Mouse (Mus musculus): Measurements from ENCODE around the gene Nphp4.

Nphp4 gene

DNA sequence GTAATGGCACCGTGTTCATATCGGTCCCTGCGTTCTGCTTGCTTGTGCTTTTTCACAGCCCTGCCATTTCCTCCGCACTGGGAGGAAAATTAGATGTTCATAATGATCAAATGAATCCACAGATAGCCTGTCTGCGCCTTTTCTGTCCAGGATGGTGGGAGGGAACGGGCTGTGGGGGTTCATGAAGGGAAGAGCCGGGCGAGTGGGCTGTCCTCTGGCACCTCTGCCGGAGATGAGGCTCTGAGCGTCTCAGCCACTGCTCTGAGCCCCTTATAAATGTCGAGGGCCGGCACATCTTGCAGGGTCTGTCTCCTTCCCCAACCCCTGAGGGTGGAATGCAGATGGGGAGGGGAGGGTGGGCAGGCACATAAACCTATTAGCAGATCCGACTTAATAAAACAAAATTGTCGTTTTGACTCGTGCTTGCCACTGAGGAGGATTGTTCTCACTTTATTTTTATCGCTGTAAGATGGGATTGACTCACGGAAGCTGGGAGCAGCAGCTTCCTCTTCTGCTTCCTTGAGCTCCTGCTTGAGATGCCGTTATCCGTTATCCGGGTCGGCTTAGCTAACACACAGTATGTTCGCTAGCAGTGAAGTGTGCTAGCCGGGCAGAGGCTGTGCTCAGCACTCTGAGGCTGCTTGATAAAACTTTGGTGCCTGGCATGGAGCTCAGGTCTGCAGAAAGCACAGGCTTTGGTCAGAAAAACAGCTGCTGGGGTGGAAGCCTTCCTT is 92.3 kb downstream of the Nphp4 start:
- no peak for DNase-seq

DNA sequence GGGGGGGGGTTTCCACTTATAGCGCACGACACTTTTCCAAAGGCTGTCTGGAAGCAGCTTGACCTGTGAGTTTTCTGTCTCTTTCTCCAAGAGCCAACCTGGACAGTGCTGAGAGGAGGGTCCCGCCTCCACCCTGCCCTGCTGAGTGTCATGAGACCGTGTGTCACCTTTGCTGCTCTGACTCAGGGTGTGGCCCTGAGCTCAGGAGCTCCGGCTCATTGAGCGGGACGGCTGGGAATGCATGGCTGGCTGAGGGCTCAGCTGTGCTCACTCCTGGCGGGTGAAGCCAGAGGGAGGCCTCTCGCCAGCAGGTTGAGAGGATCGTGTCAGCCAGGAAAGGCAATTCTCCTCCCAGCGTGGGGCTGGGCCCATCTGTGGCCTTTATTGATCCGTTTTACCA is 97.8 kb downstream of the Nphp4 start:
- no peak for DNase-seq

DNA sequence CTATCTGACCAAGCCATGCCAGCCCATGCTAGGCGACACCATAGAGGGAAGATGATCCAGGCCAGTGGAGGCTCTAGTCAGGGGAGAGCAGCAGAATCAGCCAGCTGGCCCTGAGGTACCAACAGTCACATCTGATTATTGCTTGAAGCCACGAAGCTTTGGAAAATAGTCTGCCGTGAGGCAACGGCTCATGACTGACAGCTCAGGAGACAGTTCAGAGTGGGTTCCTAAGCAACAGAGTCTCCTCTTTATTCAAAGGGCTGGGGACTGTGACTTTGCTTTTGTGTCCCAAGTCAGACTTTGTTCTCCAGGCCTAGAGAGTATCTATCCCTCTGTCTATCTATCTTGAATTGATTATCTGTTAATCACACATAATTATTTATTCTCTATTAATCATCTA is 100.3 kb downstream of the Nphp4 start:
- DNase-seq: no peak

DNA sequence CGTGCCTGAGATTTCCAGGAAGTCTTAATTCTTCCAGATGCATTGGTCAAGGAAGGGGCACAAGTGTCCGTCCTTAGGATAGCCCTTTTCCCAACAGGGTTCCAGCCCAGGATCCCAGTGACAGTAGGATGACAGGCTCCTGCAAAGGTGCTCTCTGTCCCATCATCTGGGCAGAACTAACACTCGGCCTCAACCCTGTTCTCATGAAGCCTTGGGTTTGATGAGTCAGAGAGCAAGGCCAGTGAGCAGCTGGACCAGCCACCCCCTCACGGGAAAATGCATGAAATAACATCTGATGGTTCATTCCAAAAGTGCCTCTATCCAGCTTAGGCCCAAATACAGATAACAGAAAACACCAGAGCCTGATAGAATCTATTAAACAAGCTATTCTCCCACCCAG is 103.5 kb downstream of the Nphp4 start:
- DNase-seq: no peak

DNA sequence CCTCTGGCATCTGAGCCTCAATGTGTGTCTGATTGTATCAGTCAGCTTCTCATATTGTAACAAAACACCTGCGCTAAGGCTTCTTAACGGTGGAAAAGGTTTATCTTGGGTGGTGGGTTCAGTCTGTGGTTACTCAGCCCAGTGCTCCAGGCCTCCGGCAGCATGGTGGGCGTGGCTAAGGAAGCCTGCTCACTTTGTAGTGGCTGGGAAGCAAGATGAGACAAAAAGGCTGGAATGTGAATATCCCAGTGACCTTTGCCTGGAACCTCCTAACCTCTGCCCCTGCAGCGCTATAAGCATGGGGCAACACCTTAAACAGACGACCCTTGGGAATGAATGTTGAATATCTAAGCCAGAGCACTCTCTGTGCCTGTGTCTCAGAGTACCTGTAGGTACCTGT is 105.7 kb downstream of the Nphp4 start:
- DNase-seq: no peak

DNA sequence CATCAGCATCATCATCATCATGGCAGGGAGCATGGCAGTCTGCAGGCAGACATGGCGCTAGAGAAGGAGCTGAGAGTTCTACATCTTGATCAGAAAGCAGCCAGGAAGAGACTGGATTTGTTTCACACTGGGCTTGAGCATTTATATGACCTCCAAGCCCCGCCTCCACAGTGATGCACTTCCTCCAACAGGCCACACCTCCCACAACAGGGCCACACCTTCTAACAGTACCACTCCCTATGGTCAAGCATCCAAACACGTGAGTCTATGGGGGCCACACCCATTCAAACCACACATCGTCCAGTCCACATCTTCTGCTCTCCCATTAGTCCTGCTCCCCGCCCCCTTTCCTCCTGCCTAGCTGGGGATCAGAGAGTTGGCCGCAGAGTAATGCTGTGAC is 107.1 kb downstream of the Nphp4 start:
- DNase-seq: no peak

DNA sequence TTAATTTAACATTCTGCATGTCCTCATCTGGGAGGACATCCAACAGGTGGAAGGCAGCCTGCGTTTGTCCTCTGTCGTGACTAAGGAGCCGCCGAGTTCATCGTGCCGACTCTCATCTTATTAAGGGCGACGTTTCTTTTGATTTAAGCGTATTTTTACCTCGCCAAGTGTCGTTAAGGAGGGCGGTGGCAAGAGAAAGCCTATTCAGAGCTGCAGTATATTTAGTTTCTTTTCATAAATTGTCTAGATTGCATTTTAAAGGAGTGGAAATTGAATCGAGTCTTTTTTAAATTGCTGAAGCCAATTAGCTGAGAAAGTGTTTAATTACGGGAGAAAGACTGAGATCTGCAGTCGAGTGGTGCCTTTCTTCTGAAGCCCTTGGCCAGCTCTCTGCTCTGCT is 109.0 kb downstream of the Nphp4 start:
- DNase-seq: no peak

DNA sequence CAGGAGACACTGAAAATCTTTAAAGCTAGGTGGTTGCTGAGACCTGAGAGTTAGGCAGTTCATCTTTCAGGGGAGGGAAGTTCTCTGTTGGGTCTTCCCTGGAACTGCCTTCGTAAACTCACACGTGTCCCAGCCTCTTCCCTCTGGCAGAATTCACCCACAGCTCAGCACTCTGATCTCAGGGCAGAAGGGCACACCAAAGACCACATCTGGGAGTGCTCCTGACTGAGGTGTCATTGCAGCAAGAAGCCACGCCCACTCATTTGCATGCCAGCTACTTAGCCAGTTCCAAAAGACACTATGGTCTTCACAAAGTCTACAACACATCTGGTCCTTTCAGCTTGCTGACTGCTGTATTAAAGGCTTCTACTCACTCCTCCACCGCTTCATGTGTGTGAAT is 109.7 kb downstream of the Nphp4 start:
- DNase-seq: peak; percentile 57

DNA sequence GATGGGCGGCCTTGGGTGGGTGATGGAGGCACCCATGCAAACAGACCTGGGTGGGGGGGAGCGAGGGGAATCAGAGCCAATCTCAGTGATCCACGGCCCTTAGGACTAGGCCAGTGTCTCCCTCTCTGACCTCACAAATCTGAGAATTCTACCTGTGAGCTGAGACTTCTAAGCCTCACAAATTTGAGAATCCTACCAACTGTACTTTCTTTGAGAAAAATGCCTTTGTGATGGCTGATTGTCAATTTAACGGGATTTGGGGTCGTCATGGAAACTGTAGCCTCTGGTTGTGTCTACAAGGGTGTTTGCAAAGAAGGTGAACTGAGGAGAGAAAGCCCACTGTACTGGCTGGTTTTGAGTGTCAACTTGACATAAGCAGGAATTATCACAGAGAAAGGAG is 127.8 kb downstream of the Nphp4 start:
- no peak for DNase-seq

DNA sequence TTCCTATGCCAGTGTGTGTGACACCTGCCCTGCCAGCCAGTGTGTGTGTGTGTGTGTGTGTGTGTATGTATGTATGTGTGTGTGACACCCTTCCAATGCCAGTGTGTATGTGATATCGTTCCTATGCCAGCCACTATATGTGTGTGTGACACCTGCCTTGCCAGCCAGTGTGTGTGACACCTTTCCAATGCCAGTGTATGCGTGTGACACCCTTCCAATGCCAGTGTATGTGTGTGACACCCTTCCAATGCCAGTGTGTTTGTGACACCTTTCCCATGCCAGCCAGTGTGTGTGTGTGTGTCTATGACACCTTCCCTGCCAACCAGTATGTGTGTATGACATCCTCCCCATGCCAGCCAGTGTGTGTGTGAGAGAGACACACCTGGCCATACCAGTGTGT is 132.7 kb downstream of the Nphp4 start:
- no peak for DNase-seq

DNA sequence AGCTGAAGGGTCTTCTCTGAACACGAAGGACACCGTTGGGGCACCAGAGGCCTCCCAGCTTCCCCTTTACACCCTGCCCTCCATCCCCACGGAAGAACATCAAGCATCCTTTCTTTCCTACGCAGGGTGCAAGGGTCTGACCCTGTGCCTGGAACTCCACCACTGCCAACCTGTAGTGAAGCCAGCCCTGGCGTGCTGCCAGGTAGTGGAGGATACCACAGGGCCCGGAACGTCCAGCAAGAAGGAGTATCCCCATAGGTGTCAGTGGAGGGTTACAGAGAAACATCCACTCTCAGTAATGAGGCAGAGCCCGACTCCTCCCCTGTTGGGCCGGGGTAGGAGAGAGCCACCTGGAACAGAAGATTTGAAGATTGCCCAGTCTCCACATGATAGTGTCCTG is 133.5 kb downstream of the Nphp4 start:
- DNase-seq: no peak

Data from kidney, adult 9 months (tissue).